Mouse (Mus musculus) midbrain, embryonic 16.5 days (tissue): Measurements from ENCODE around the gene Ttc21b. TPM values are rescaled to one million over a fixed set of nuclear protein-coding genes. Genes with fewer than 3 reads are reported as not detected.

ENCODE experiments used
- ATAC-seq: fragments of 200-750 bp; cut with Nextera tagmentation; 2 replicates; pipeline ENCODE4 v1.8.0; 2017; ENCODE audit warnings: moderate TSS enrichment
- H3K27ac ChIP-seq: fragments of 300-500 bp; sonication (generic); 2 replicates; pipeline ENCODE4 v1.5.1; 2014; ENCODE audit warnings: mild to moderate bottlenecking, low read length, mixed read lengths
- H3K27me3 ChIP-seq: fragments of 300-500 bp; sonication (generic); 2 replicates; pipeline ENCODE4 v1.6.1; 2014; ENCODE audit warnings: low read depth, low read length, mixed read lengths; ENCODE audit not compliant: control insufficient read depth, insufficient read depth
- H3K36me3 ChIP-seq: fragments of 300-500 bp; sonication (generic); 2 replicates; pipeline ENCODE4 v1.6.1; 2014; ENCODE audit warnings: mild to moderate bottlenecking, low read length, moderate library complexity, mixed read lengths; ENCODE audit not compliant: control insufficient read depth, insufficient read depth
- H3K4me1 ChIP-seq: fragments of 300-500 bp; sonication (generic); 2 replicates; pipeline ENCODE4 v1.6.1; 2014; ENCODE audit warnings: mild to moderate bottlenecking, low read length, mixed read lengths; ENCODE audit not compliant: control insufficient read depth, insufficient read depth
- H3K4me2 ChIP-seq: fragments of 300-500 bp; sonication (generic); 2 replicates; pipeline ENCODE4 v1.6.1; 2014; ENCODE audit warnings: mild to moderate bottlenecking, low read length, mixed read lengths
- H3K4me3 ChIP-seq: fragments of 300-500 bp; sonication (generic); 2 replicates; pipeline ENCODE4 v1.5.1; 2014; ENCODE audit warnings: low read depth, mild to moderate bottlenecking, low read length, moderate library complexity, mixed read lengths
- H3K9ac ChIP-seq: fragments of 300-500 bp; sonication (generic); 2 replicates; pipeline ENCODE4 v1.6.1; 2014; ENCODE audit warnings: low read depth, low read length, mixed read lengths
- H3K9me3 ChIP-seq: fragments of 300-500 bp; sonication (generic); replicated peaks from 2 replicates; pipeline ENCODE4 v1.6.1; 2014; ENCODE audit warnings: mild to moderate bottlenecking, low read length, mixed read lengths; ENCODE audit not compliant: control insufficient read depth, poor library complexity, severe bottlenecking
- WGBS: fragments of 180-500 bp; shearing (Covaris S2); extraction: QIAGEN DNeasy Blood & Tissue Kit; methylation state at CpG from one replicate; pipeline ENCODE4 v1.1.7; 2014; 5-methylcytosine and 5-hydroxymethylcytosine counted together
- polyA plus RNA-seq: library from polyadenylated mRNA; unstranded; fragments of >200 nt; fragmentation: Nextera tagmentation; extraction: Ambion mirVana; gene quantifications from 2 replicates; pipeline ENCODE4 v1.2.1, GENCODE M21; 2015

Gene Ttc21b
- polyA plus RNA-seq, 1 experiment from 2014 or later: 11.8 TPM

GRCm38 (mm10) chr2:66178848-66179215 lies 77.6 kb downstream of the Ttc21b start:
- Histone ChIP-seq H3K4me3 (no peak overlapping the region), H3K4me2 (peak overlapping the region; percentile 51), H3K36me3 (no peaks in the 10 kb centered on the region), H3K9me3 (no peaks in the 10 kb centered on the region), H3K27me3 (no peaks in the 10 kb centered on the region), H3K27ac (peak overlapping the region; percentile 87), H3K4me1 (peaks cover 35% of the 10 kb centered on the region), H3K9ac (no peak overlapping the region)
- ATAC-seq: peak; percentile 37; the same call in 1 of the 2 replicates
- WGBS: 9% methylated on average over 5 of the region's 5 CpGs

GRCm38 (mm10) chr2:66177886-66178847 lies 78.2 kb downstream of the Ttc21b start:
- peak overlapping the region; percentile 18; the same call in 1 of the 2 replicates for H3K9ac ChIP-seq
- H3K27me3 ChIP-seq: no peaks in the 10 kb centered on the region
- H3K36me3 ChIP-seq: no peaks in the 10 kb centered on the region
- H3K9me3 ChIP-seq: no peaks in the 10 kb centered on the region
- H3K4me2 ChIP-seq: peak overlapping the region; percentile 51
- H3K4me3 ChIP-seq: peak overlapping the region; percentile 5
- ATAC-seq: peak; percentile 88
- 9% methylated on average over 9 of the region's 9 CpGs for WGBS
- H3K4me1 ChIP-seq: peaks cover 35% of the 10 kb centered on the region
- H3K27ac ChIP-seq: peak overlapping the region; percentile 87

DNA sequence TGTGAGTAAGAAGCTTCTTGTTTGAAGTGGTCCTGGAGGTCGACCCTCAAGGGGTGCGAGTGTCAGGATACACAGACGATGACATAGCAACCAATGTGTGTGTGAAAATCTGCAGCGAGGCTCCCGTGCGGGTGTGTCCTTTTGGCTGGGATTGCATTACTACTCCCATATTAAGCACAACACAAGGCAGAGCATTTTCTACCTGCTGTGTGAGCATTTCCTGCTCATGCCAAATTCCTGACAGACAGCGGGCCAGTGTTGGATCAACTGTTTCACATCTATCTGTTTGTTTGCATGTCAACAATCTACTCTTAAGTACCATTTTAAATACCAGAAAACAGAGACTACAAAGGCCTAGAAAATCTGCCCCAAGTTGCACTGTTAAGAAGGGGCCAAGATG lies 79.4 kb downstream of the Ttc21b start:
- no peak for ATAC-seq
- Histone ChIP-seq H3K4me1 (peaks cover 35% of the 10 kb centered on the region), H3K36me3 (no peaks in the 10 kb centered on the region), H3K9ac (no peak overlapping the region), H3K4me3 (no peak overlapping the region), H3K9me3 (no peaks in the 10 kb centered on the region), H3K27ac (peak overlapping the region; percentile 87), H3K27me3 (no peaks in the 10 kb centered on the region), H3K4me2 (no peak overlapping the region)
- 58% methylated on average over 7 of the region's 7 CpGs for WGBS

- no peaks in the 10 kb centered on the region for H3K9me3 ChIP-seq
- H3K36me3 ChIP-seq: no peaks in the 10 kb centered on the region
- H3K27ac ChIP-seq: no peak overlapping the region
- no peak overlapping the region for H3K9ac ChIP-seq
- peaks cover 14% of the 10 kb centered on the region for H3K4me1 ChIP-seq
- no peak overlapping the region for H3K4me2 ChIP-seq
- WGBS: 65% methylated on average over 5 of the region's 5 CpGs
- no peak for ATAC-seq
- no peak overlapping the region for H3K4me3 ChIP-seq
- H3K27me3 ChIP-seq: no peaks in the 10 kb centered on the region
Observed at GRCm38 (mm10) chr2:66173134-66173533, 83.3 kb downstream of the Ttc21b start.

DNA sequence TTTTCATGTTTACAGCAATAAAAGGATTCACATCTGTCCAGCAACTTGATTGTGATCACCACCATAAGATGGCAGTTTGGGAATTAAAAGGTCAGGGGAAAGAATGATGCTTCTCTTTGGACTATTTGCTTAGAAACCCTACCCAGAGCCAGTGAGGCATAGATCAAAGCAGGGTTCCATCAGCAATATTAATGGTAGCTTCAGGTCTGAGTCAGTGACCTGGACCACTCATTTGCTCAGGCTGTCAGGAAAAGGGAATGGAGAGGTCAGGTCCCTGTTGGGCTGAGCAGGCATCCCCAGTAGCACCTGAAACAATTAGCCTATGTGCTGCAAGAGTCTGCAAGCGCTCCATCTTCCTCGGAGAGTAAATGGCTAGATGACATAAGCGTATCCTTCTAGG lies 84.8 kb downstream of the Ttc21b start:
- H3K4me3 ChIP-seq: no peak overlapping the region
- H3K36me3 ChIP-seq: no peaks in the 10 kb centered on the region
- no peak for ATAC-seq
- H3K27me3 ChIP-seq: no peaks in the 10 kb centered on the region
- H3K9me3 ChIP-seq: no peaks in the 10 kb centered on the region
- H3K27ac ChIP-seq: no peak overlapping the region
- 89% methylated on average over 3 of the region's 3 CpGs for WGBS
- H3K4me2 ChIP-seq: no peak overlapping the region
- H3K9ac ChIP-seq: no peak overlapping the region
- no peaks in the 10 kb centered on the region for H3K4me1 ChIP-seq

GRCm38 (mm10) chr2:66170721-66171120 lies 85.7 kb downstream of the Ttc21b start:
- Histone ChIP-seq H3K9ac (no peak overlapping the region), H3K36me3 (no peaks in the 10 kb centered on the region), H3K4me1 (no peaks in the 10 kb centered on the region)

DNA sequence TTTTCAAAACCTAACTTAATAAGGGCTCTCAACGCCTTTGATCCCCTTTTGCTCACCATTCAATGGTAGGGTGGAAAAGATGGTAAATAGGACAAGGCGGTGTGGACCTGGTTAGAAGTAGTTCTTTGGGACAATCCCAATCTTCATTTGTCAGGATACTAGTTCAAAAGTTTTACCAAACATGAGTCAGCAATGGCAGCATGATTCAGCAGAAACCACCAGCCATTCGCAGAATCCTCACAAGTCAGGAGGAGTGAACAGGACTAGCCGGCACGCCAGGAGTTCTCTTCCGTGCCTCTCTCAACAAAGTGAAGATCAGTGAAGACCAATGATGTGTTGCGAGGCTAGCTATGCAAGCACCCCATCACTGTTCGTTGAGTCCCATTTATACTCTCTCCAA lies 91.4 kb downstream of the Ttc21b start:
- Histone ChIP-seq H3K4me3 (no peak overlapping the region), H3K4me2 (no peak overlapping the region), H3K36me3 (no peaks in the 10 kb centered on the region), H3K27ac (no peak overlapping the region), H3K9me3 (no peaks in the 10 kb centered on the region), H3K27me3 (no peaks in the 10 kb centered on the region), H3K4me1 (no peaks in the 10 kb centered on the region), H3K9ac (no peak overlapping the region)
- 97% methylated on average over 8 of the region's 8 CpGs for WGBS
- no peak for ATAC-seq

More at GRCm38 (mm10) chr2:66170721-66171120, 85.7 kb downstream of the Ttc21b start:
- H3K27me3 ChIP-seq: no peaks in the 10 kb centered on the region
- WGBS: 87% methylated on average over 11 of the region's 11 CpGs
- no peak overlapping the region for H3K27ac ChIP-seq
- no peak for ATAC-seq
- H3K4me2 ChIP-seq: no peak overlapping the region
- H3K4me3 ChIP-seq: no peak overlapping the region
- H3K9me3 ChIP-seq: no peaks in the 10 kb centered on the region

GRCm38 (mm10) chr2:66158140-66158915 lies 98.1 kb downstream of the Ttc21b start:
- Histone ChIP-seq H3K9ac (no peak overlapping the region), H3K27ac (no peak overlapping the region), H3K4me2 (no peak overlapping the region), H3K4me1 (0 out of 2 replicates have a peak, but pooled peaks cover 2% of the 10 kb centered on the region), H3K9me3 (no peaks in the 10 kb centered on the region), H3K27me3 (no peaks in the 10 kb centered on the region), H3K4me3 (no peak overlapping the region), H3K36me3 (no peaks in the 10 kb centered on the region)
- ATAC-seq: no peak
- 66% methylated on average over 7 of the region's 7 CpGs for WGBS

DNA sequence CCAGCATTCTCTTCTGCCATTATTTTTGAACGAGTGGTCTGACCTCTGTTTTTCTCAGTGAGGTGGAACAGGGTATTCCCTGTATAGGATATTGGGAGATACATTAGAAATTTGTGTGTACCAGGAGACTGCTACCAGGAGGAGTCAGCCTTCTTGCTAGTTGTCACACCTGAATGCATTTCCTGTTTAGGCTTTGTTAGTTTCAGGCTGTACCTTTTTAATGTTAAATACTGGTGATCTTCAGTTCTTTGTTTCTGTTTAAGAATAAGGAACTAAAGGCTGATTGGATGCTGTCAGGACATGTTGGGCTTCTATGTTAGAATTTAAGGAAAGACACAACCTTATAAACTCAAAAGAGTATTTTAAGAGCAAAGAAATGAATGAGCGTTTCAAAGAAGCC lies 105.0 kb downstream of the Ttc21b start:
- Histone ChIP-seq H3K4me3 (no peak overlapping the region), H3K36me3 (no peaks in the 10 kb centered on the region), H3K9me3 (no peaks in the 10 kb centered on the region), H3K27me3 (no peaks in the 10 kb centered on the region), H3K4me1 (peaks cover 2% of the 10 kb centered on the region; the same call in 1 of the 2 replicates), H3K4me2 (no peak overlapping the region), H3K9ac (no peak overlapping the region), H3K27ac (no peak overlapping the region)
- 84% methylated on average over 2 of the region's 2 CpGs for WGBS
- no peak for ATAC-seq
